Mouse (Mus musculus) T-cell, adult 2 months (primary cell): Measurements from ENCODE around the gene Tcf20.

ENCODE experiments used
- DNase-seq: peaks from one replicate; pipeline ENCODE4 v3.0.0; 2022; ENCODE audit warnings: low spot score

The Tcf20 gene

GRCm38 (mm10) chr15:82992911-82993310, 5.2 kb upstream of the Tcf20 start:
- no peak for DNase-seq

- no peak for DNase-seq
Measured at GRCm38 (mm10) chr15:82992079-82992783, 4.6 kb upstream of the Tcf20 start.

GRCm38 (mm10) chr15:82989190-82989704, 1.6 kb upstream of the Tcf20 start:
- no peak for DNase-seq

GRCm38 (mm10) chr15:82987014-82987731, 499 bp downstream of the Tcf20 start:
- no peak for DNase-seq

- no peak for DNase-seq
Measured at GRCm38 (mm10) chr15:82984574-82984973, 3.1 kb downstream of the Tcf20 start.

DNA sequence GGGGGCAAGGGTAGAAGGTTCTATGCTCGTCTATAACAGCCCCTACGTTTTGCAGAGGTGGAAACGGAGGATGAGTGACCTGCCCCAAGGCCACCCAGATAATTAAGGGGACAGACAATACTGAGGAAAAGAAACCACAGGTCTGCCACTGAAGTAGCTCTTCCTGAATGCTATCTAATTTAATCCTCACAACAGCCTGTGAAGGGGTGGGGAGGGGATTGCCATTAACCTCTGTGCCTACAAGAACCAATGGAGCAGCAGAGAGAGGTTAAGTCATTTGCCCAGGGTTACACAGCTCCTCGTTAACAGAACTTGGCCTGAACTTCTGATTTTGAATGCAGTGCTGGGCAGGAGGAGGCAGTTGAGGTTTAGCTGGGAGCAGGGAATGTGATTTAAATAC, 3.6 kb downstream of the Tcf20 start:
- no peak for DNase-seq

GRCm38 (mm10) chr15:82983416-82984026, 4.2 kb downstream of the Tcf20 start:
- DNase-seq, result no peak

GRCm38 (mm10) chr15:82982724-82983415, 4.8 kb downstream of the Tcf20 start:
- no peak for DNase-seq

- no peak for DNase-seq
Measured at GRCm38 (mm10) chr15:82981676-82982520, 5.8 kb downstream of the Tcf20 start.

DNA sequence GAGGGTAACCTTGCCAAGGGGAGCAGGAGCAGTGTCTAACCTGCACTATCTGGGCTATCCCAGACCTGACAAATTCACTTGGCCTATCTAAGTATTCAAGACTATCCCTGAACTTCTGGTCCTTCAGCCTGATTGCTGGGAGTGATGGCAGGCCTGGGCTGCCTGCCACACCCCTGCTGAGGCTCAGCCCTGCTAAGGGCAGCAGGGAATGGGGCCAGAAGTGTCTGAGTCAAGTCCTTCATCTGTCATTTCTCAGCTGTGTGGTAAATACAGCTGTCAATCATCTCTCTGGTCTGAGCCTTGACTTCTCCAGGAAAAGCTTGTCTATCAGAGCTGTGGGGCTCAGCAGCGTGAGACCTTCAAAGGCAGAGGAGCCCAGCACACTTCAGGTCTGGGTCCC, 8.1 kb downstream of the Tcf20 start:
- no peak for DNase-seq

DNA sequence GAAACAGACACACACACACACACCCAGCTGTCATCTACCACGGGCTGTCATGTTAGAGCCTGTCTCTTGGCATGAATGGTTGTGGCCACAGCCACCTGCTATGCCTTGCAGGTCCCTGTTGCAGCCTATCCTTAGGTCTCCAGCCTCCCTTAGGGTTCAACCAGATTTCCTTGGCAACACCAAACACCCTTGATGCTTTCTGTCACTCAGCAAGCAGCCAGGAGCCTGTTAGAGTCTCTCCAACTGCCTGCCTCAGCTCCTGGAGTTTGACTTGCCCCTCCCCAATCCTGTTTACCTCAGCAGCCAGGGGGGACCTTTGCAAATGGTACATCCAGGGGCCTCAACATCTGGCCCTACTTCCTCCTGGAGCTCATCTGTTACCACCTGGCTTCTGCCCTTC, 13.2 kb downstream of the Tcf20 start:
- no peak for DNase-seq

DNA sequence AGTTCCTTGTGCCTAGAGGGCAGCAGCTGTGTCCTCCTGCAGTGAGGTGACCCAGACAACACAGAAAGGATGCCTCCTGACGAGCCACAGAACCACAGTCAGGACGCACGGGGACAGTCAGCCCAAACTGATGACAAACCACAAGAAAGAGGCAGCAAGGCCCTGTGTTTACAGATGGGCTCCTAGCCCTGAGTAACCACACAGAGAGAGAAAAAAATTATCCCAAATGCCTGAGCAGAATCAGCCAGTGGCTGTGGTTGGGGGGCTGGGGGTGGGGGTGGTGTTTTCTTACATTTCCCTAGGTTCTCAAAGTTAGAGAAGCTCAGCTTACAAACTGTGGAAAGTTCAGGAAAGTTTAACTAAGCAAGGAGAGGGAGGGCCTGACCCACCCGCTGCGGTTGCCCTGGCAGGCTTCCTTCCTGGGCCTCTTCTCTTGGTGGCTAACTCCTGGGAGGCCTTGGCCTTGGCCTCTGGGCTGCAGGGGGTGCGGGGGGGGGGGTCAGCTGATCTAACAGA, 18.4 kb downstream of the Tcf20 start:
- DNase-seq, result no peak

- peak; percentile 40 for DNase-seq
Measured at GRCm38 (mm10) chr15:82968449-82968848, 19.2 kb downstream of the Tcf20 start.

DNA sequence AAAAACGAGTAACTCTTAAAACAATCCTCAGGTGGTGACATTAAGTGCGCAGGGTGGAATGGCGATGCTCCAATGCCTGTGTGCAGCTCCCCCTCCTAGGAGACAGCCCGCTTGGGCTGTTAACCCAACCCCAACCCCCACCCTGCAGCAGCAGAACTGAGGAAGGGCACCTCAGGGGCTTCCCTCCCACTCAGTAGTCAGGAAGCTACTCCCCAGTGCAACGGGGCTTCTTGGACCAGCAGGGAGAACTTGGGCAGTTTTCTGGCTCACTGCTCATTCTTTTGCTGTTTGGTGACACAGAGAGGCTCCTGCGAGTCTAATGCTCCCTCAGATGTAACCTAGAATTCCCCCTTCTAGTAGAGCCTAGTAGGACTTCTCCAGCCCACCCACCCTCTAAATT, 19.7 kb downstream of the Tcf20 start:
- DNase-seq, result no peak

DNA sequence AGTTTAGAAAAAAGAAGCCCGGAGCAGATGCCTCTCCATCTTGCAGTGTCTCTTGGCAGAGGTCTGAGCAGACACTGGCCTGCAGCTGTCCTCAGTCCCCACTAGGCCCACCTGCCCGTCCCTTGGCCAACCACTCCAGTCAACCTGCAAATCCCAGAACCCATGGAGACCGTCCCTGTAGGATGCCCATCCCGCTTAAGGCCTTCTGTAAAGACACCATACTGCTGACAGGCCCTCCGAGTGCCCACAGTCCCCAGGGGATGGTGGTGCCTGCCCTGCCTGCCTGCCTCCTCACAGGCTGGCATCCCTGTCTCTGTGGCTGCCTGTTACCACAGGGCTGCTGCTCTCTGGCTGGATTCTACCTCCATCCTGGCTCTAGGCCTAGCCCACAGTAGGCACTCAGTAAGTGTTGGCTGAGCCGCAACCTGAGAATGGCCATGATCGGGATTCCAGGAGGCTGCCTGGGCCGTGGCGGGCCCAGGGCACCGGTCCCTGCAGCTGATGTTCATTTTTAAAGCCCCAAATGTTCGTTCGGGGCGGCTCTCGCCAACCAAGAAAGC, 23.3 kb downstream of the Tcf20 start:
- DNase-seq, result no peak

GRCm38 (mm10) chr15:82963556-82964156, 24.0 kb downstream of the Tcf20 start:
- no peak for DNase-seq

DNA sequence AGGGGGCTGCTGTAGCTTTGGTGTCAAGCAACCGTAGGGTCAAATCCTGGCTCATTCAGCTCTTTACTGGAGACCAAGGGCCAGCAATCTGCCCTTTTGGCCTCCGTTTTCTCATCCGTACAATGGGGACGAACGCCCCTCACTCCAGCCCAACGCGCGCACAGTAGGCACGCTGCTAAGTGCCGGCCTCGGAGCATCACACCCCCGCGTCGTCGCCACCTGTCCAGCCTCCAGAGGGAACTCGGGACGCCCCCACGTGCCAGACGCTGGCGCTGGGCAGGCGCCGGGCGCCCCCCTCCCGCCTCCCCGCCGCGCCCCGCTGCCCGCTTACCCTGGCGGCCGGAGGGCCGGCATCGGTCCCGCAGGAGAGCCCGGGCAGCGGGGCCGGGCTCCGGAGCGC, 24.6 kb downstream of the Tcf20 start:
- no peak for DNase-seq

DNA sequence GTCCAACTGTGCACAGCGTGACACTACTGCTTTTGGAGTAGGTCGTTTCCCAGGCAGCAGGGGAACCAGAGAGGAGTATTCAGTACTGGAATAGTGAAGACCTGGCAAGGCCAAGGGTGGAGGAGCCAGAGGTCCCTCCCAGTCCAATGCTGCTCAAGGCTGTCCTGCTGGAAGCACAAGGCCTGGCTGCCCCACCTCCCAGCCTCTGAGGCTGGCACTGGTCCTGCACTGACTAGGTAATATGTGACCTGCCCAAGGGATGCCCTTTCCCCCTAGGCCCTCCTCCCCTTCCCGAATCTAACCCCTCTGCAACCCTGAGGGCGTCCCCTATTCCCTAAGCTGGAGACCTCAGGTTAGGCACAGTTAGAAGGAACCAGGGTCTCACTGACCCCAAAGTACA, 25.1 kb downstream of the Tcf20 start:
- DNase-seq, result no peak

DNA sequence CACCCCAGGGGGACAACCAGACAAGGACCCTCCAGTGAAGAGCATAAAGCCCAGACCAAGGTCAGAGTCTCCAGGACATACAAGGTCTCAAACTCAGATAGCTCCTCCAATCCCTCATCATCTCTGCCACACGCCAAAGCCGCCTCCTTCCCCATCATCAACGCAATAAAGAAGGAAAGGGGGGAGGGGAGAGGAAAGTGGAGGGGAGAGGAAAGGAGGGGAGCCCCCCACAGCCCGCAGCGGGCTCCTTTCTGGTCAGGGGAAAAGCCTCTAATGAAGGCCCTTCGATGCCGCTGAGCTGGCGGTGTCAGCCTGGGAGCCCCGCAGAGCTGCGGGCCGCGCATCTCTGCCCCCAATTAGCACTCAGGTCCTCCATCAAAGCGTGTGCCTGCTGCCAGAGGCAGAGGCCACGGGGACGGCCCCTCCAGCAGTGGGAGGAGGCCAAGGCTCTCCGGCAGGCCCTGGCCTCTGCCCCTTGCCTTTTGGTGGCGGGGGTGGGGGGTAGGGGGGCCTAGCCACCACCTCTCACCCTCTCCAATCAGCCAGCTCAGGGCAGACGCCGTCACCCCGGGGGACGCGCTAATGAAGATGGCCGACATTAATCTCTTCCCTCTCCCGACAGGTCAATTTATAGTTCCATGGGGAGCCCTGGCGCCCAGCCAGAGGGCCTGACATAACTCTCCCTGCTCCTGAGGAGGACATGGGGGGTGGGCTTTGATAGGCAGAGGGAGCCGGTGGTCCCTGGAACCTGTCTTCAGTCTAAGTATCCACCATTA, 26.7 kb downstream of the Tcf20 start:
- no peak for DNase-seq

- DNase-seq, result no peak
Measured at GRCm38 (mm10) chr15:82959151-82959550, 28.5 kb downstream of the Tcf20 start.
